Mouse (Mus musculus) ovary, postnatal 10 days (tissue): ENCODE results near the gene Ahsa2.
"Not testable (repeated sequence)": the region's sequence is repeated elsewhere in the genome, so short reads cannot be mapped to it uniquely, and the experiment has no call there.

Source experiments
- DNase-seq: peaks from one replicate; pipeline ENCODE4 v3.0.0; 2022; ENCODE audit warnings: low spot score

Gene Ahsa2

GRCm38 (mm10) chr11:23497718-23498509 is at the start of gene Ahsa2:
Ahsa2 (minus strand) TSS chr11:23498030.
- peak; percentile 89 for DNase-seq

GRCm38 (mm10) chr11:23537446-23537845 is 39.6 kb upstream of the Ahsa2 start:
- no peak for DNase-seq

GRCm38 (mm10) chr11:23520473-23521205 is 22.8 kb upstream of the Ahsa2 start, which contains the start of gene 1700093K21Rik:
1700093K21Rik (minus strand) TSS chr11:23521155.
- no peak for DNase-seq

- DNase-seq, result no peak
Measured at GRCm38 (mm10) chr11:23518981-23519380, 21.2 kb upstream of the Ahsa2 start.

- DNase-seq, result no peak
Measured at GRCm38 (mm10) chr11:23515315-23515714, 17.5 kb upstream of the Ahsa2 start.

- not testable (repeated sequence) for DNase-seq
Measured at GRCm38 (mm10) chr11:23514785-23515184, 17.0 kb upstream of the Ahsa2 start.

GRCm38 (mm10) chr11:23504801-23505200 is 7.0 kb upstream of the Ahsa2 start:
- not testable (repeated sequence) for DNase-seq

GRCm38 (mm10) chr11:23498609-23499008 is 779 bp upstream of the Ahsa2 start:
- DNase-seq, result no peak

GRCm38 (mm10) chr11:23497335-23497717 is 504 bp downstream of the Ahsa2 start:
- DNase-seq, result no peak

- DNase-seq, result no peak
Measured at GRCm38 (mm10) chr11:23496661-23497060, 1.2 kb downstream of the Ahsa2 start.

- no peak for DNase-seq
Measured at GRCm38 (mm10) chr11:23495231-23495630, 2.6 kb downstream of the Ahsa2 start.

GRCm38 (mm10) chr11:23492048-23492790 is 5.6 kb downstream of the Ahsa2 start:
- DNase-seq, result no peak

- DNase-seq, result no peak
Measured at GRCm38 (mm10) chr11:23489955-23490354, 7.9 kb downstream of the Ahsa2 start.

- not testable (repeated sequence) for DNase-seq
Measured at GRCm38 (mm10) chr11:23465862-23466261, 32.0 kb downstream of the Ahsa2 start.
